Mouse (Mus musculus): ENCODE data around the gene 4933416C03Rik.

The 4933416C03Rik gene

DNA sequence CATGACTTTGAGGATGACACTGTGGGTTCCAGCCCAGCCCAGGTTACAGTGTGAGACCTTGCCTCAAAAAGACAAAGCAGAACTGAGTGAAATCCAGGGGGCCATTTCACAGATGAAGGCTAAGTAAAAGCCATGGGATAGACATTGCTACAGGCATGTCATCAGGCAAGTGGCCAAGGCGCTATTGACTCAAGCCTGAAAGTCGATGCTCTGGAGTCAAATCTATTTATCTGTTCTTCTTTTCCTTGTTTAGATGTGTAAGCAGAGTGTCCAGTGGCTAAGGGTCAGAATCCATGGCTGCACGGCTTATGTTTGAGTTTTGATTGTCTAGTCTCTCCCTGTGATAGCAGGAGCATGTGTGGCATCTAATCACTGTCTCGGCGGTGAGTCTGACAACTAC is 35.1 kb downstream of the 4933416C03Rik start:
- no peak for DNase-seq

DNA sequence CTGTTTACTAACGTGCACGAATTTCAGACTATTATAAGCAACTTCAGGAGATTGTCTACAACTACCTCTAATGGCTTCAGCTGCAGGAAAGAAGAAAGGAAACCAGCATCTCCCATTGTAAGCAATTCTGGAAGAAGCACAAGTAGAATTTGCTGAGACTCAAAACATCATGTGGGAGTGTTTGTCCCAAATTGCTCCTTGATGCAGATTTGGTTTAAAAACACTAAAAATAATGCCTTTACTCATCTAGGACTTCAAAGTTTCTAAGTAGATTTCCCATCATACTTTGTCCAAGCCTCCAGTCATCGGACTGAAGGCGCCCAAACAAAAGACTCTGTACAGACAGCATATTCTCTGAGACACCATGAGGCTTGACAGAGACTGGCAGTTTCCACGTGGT is 37.8 kb downstream of the 4933416C03Rik start:
- no peak for DNase-seq

Measured in cerebellum, adult 11-12 months (tissue).